Mouse (Mus musculus) ovary, postnatal 36 days (tissue): ENCODE results near the gene Nelfe.

Experiments
- DNase-seq: peaks from one replicate; pipeline ENCODE4 v3.0.0; 2022; ENCODE audit warnings: low spot score, mixed read lengths

Gene Nelfe

DNA sequence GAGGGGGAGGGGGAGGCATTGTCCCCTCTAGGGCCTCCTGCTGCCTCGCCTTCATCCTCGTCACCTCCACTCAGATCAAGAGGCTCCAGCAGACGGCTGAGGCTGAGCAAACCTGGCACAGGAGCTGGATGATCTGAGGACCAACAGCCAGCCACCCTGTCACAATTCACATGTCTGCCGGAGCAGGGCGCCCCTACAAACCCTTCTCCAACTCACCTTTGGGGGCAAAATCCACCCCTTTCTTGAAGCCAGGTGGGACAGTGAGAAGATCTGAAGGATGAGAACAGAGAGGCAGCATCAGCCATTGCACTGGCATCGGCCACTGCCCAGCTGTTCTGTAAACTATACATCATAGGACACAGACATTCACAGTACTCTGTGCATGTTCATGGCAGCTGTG lies 3.0 kb upstream of the Nelfe start:
- DNase-seq: no peak

GRCm38 (mm10) chr17:34847615-34848014 lies 2.6 kb upstream of the Nelfe start:
- DNase-seq: no peak

GRCm38 (mm10) chr17:34850517-34851125 lies 430 bp downstream of the Nelfe start:
- no peak for DNase-seq

DNA sequence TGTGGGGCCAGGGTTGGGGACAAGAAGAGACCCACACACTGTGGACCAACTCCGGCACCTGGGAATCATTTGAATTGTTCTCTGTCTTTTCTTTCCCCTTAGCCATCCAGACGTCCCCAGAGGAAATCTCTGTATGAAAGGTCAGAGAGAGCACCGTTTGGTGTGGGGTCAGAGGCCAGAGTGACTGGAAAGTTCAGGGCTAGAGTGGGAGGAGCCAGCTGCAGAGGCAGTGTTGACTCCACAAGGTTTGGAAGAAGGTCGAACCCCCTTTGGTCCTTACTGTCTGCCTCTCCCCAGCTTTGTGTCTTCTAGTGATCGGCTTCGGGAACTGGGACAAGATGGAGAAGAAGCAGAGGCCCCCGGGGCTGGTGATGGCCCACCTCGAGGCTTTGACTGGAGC lies 3.3 kb downstream of the Nelfe start:
- no peak for DNase-seq

DNA sequence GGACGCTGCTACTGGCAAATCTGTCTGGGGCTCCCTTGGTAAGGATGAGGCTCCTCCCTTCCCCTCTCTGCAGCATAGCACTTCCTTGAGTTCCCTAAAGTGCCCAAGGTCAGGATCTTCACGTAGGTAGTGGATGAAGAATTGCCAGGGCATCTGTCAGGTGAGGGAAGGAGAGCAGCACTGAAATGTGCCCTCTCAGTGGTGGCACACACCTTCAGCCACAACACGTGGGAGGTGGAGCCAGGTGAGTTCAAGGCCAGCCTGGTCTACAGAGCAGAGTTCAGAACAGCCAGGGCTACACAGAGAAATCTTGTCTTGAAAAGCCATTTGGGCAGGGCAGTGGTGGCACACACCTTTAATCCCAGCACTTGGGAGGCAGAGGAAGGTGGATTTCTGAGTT lies 4.6 kb downstream of the Nelfe start:
- no peak for DNase-seq

GRCm38 (mm10) chr17:34855825-34856224 lies 5.6 kb downstream of the Nelfe start:
- peak; percentile 41 for DNase-seq

- no peak for DNase-seq
Measured at GRCm38 (mm10) chr17:34858670-34859069, 8.5 kb downstream of the Nelfe start.

DNA sequence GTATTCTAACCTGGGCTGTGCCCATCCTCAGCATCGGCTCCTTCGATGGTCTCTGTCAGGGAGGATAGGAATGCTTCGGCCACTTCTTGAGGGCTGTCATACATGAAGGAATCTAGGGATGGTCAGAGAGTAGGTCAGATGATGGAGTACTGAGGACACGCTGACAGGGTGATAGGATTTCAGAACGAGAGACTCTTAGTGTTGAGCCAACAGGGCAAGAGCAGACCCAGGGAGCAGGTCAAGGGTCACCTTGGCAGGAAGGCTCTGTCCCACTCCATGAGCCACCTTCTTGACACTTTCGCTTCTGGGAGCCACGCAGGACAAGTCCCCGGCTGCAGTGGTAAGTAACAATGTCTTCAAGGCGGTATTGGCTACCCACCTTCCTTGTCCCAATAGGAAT lies 10.3 kb downstream of the Nelfe start:
- no peak for DNase-seq

DNA sequence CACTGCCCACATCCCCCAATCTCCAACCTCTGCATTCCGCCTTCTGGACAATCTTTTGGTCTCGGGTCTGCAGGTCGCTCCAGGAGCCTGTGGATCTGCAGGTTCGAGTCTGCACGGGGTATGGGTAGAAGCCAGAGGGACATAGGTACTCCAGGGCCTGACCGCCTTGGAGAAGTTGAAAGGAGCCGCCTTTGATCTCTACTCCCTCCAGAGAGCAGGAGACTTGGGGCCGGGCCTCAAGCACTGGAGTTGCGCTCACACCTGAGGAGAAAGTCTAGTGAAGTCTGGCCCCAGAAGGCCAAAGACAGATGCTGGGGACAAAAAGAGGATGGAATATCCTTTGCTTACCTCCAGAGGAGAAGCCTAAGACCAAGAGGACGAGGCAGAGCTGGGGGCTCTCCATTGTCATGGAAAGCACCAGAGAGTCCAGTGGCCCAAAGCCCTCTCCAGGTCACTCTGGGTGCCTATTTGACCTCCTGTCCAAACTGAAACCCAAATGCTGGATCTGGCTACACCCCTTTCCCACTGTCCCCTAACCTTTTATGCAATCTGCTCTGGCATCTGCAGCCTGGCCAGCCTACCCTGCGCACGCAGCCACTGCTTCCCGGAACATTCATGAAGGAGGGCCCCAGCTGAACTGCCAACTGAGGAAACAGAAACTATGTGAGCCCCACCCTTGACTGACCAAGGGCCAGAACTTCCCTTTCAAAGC lies 11.7 kb downstream of the Nelfe start:
- no peak for DNase-seq

- no peak for DNase-seq
Measured at GRCm38 (mm10) chr17:34862416-34863081, 12.4 kb downstream of the Nelfe start, which contains the start of gene Cfb. Gene Cfb, minus strand, starts transcription at chr17:34862518.

DNA sequence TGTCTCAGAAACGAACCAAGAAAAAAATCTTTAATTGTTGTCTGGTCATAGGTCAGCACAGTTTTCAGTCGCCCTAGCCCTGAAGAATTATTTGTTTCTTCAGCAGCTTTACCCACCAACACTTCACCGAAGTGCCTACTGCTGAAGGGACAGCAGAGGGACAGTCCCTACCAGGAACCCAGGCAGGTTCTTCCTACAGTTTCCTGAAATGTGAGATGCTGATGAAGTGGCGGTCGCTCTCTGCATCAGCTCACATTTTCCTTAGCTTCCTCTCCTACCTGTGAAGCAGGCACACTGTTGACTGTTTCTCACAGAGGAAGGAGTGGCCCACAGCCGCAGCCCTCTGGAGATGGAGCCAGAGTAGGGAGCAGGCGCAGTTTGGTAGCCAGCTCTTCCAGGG lies 15.8 kb downstream of the Nelfe start:
- no peak for DNase-seq

- DNase-seq: no peak
Measured at GRCm38 (mm10) chr17:34874321-34874720, 24.1 kb downstream of the Nelfe start.

DNA sequence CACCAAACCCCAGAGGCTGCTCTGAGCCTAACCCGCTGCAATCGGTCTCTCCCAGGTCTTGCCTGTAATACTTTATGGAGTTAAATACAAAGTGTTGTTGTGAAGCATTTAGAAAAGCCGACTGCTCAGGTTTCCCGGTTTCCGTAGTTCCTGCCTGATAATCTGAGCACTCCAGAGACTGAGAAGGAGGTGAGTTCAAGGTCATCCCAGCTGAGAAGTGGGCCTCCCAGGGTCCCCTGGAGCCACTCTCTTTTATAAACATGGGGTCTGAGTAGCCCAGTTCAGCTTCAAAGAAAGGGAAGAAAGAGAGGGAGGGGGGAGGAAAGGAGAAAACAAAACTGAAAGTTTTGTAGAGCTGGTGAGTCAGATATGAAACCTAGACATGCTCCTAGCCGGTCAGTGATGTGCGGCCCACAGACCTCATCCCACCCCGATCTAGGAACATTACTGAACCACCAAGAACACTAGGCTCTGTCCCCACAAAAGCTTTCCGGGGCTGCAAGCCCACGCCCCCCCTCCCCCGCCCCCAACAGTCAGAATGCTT lies 29.2 kb downstream of the Nelfe start, which contains the start of gene Zbtb12:
Gene Zbtb12, plus strand, starts transcription at position 148 of the 544 bp plus-strand sequence.
- DNase-seq: no peak

GRCm38 (mm10) chr17:34881166-34881565 lies 31.0 kb downstream of the Nelfe start:
- no peak for DNase-seq

DNA sequence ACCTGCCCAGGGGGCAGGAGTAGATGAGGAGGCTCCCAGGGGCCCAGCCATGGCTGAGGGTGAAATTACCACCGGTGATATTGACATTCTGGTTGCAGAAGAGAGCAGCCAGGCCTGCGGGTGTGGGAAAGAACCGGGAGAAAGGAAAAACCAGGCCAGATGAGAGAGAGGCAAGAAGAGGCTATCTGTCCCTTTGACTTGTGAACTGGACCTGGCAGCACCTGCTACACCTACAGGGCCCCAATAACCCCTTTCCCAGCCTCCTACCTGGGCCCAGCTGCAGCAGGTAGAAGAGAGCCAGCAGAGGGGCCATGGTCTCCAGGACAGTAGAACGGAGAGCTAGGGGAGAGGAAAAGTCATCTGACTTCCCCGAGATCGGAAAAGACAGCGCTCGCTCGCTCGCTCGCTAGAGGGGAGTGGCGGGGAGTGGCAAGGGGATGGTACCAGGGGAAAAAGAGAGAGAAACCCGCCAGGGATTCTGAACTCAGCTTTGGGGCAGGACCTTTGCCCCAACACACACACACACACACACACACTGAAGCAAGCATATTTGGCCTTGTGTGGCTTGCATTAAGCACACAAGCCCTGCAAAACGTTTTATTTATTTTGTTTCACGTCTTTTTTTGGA lies 31.6 kb downstream of the Nelfe start, which contains the start of gene Gm20547:
Gene Gm20547, minus strand, starts transcription at position 360 of the 628 bp plus-strand sequence.
- DNase-seq: no peak

GRCm38 (mm10) chr17:34883332-34883731 lies 33.1 kb downstream of the Nelfe start:
- DNase-seq: no peak

DNA sequence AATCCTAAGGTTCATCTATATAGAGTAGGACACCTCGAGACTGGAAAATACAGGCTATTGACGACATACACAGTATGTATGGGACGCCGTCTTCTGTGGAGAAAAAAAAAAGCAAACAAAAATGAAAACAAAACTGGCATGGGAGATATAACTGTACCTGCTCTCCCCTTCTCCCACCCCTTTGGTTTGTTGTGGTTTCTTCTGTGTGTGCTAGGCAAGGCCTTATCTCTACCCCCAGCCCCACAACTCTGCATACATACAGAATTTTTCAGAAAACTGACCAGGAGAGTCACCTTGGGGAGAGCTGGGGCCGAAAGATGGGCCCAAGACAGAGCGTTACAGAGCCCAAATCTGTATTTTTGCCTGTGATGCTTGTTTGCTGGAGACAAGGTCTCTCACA lies 34.5 kb downstream of the Nelfe start:
- no peak for DNase-seq

- no peak for DNase-seq
Measured at GRCm38 (mm10) chr17:34885615-34886014, 35.4 kb downstream of the Nelfe start.

- DNase-seq: no peak
Measured at GRCm38 (mm10) chr17:34887942-34888341, 37.8 kb downstream of the Nelfe start.

DNA sequence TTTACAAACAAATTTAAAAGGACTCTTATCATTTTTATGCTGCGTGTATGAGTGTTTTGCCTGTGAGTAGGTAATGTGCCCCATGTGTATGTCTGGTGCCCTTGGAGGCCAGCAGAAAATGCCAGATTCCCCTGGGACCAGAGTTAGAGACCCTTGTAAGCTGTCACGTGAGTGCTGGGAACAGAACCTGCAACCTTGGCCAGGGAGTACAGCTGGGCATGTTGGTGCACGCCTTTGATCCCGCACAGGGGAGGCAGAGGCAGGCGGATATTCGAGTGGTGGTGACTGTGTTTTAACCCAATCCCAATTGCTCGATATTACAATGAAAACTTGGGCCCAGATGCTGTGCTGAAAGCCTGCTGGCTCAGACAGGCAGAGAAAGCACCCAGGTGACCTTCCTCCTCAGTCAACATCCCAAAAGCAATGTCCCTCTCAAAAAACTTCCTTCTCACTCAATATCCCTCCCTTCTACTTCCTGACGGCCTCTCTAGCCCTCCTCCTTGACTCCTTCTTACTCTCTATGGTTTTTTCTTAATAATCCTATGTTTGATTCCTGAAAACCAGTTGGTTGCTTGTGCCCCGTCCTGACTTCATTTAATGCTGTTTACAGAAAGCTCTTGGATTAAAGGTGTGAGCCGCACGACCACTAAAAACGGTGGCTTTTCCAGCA lies 40.0 kb downstream of the Nelfe start:
- no peak for DNase-seq

GRCm38 (mm10) chr17:34891377-34891776 lies 41.2 kb downstream of the Nelfe start:
- no peak for DNase-seq
